17 mouse cellular contexts compared by ENCODE assay signal in genomic region chr16:10725156-10725555, GRCm38 (mm10).
DNase-seq lines count a peak whose midpoint lies in the region; ATAC-seq and TF ChIP-seq lines count a peak whose summit lies in the region.
"Had no signal": no experiment of that assay in that cellular context is flagged by ENCODE, and none has a peak within 500 bp of the region (broad histone marks: within the 10 kb centered on the region; RNA-seq: fewer than 3 reads in every experiment).

No protein-coding gene starts in this region.

- H3K4me2 ChIP-seq in intestine, postnatal 0 days (replicated peaks; ENCODE audit: low read depth), result no peak overlapping the region
- H3K4me2 ChIP-seq in intestine, embryonic 16.5 days (ENCODE audit: low read depth, low read length), result no peak overlapping the region
- H3K4me2 ChIP-seq in stomach, postnatal 0 days (replicated peaks; ENCODE audit: low read depth), result no peak overlapping the region
- H3K4me2 ChIP-seq: embryonic facial prominence, embryonic 12.5 days; heart, embryonic 13.5 days; hindbrain, embryonic 15.5 days; limb, embryonic 15.5 days had no signal

- 64% methylated on average over 2 of the region's 2 CpGs for WGBS in intestine, postnatal 0 days
- 74% methylated on average over 2 of the region's 2 CpGs for WGBS in intestine, embryonic 16.5 days
- WGBS in stomach, postnatal 0 days, result 64% methylated on average over 2 of the region's 2 CpGs

- TF ChIP-seq POLR2A in brain, embryonic 14.5 days (IDR thresholded peaks at IDR 0.05; ENCODE audit: borderline replicate concordance, extremely low read depth, insufficient read depth, insufficient read length, poor library complexity, severe bottlenecking), result no peak

- no peaks in the 10 kb centered on the region for H3K36me3 ChIP-seq in intestine, postnatal 0 days (ENCODE audit: control insufficient read depth, insufficient read depth)
- no peaks in the 10 kb centered on the region for H3K36me3 ChIP-seq in intestine, embryonic 16.5 days (ENCODE audit: control insufficient read depth, insufficient read depth, low read length)
- no peaks in the 10 kb centered on the region for H3K36me3 ChIP-seq in stomach, postnatal 0 days (ENCODE audit: control insufficient read depth, insufficient read depth, low read length)
- H3K36me3 ChIP-seq: embryonic facial prominence, embryonic 12.5 days; forebrain, embryonic 10.5 days; heart, embryonic 13.5 days; hindbrain, embryonic 15.5 days; limb, embryonic 15.5 days had no signal

- no peak overlapping the region for H3K4me3 ChIP-seq in intestine, postnatal 0 days (ENCODE audit: low read depth, low read length)
- H3K4me3 ChIP-seq in intestine, embryonic 16.5 days (ENCODE audit: low read length), result no peak overlapping the region
- H3K4me3 ChIP-seq in stomach, postnatal 0 days (ENCODE audit: low read depth, low read length), result no peak overlapping the region
- H3K4me3 ChIP-seq: embryonic facial prominence, embryonic 12.5 days; forebrain, embryonic 10.5 days; heart, embryonic 13.5 days; hindbrain, embryonic 15.5 days; limb, embryonic 15.5 days had no signal

- H3K27ac ChIP-seq in intestine, postnatal 0 days (ENCODE audit: low read depth, low read length), result no peak overlapping the region
- H3K27ac ChIP-seq in intestine, embryonic 16.5 days (ENCODE audit: low read length), result no peak overlapping the region
- H3K27ac ChIP-seq in stomach, postnatal 0 days (replicated peaks), result no peak overlapping the region
- H3K27ac ChIP-seq: embryonic facial prominence, embryonic 12.5 days; forebrain, embryonic 10.5 days; heart, embryonic 13.5 days; hindbrain, embryonic 15.5 days; limb, embryonic 15.5 days had no signal

- TF ChIP-seq EP300 in stomach, postnatal 0 days (optimal IDR thresholded peaks at IDR 0.05), result no peak

- no peak overlapping the region for H3K9ac ChIP-seq in intestine, postnatal 0 days (ENCODE audit: low read depth, low read length)
- H3K9ac ChIP-seq in intestine, embryonic 16.5 days (ENCODE audit: low read depth, low read length), result no peak overlapping the region
- H3K9ac ChIP-seq in stomach, postnatal 0 days (ENCODE audit: low read length), result no peak overlapping the region
- H3K9ac ChIP-seq: embryonic facial prominence, embryonic 12.5 days; heart, embryonic 13.5 days; hindbrain, embryonic 15.5 days; limb, embryonic 15.5 days had no signal

- TF ChIP-seq CTCF in intestine, postnatal 0 days (IDR thresholded peaks at IDR 0.05; ENCODE audit: low read depth), result peak; percentile 62
- peak; percentile 32; the same call in 1 of the 2 replicates for TF ChIP-seq CTCF in brain, embryonic 14.5 days (IDR thresholded peaks at IDR 0.05; ENCODE audit: borderline replicate concordance, extremely low read depth, insufficient read depth, insufficient read length)
- TF ChIP-seq CTCF in stomach, postnatal 0 days (IDR thresholded peaks at IDR 0.05; ENCODE audit: low read depth), result peak; percentile 59

- ATAC-seq in intestine, postnatal 0 days, result no peak
- ATAC-seq in intestine, embryonic 16.5 days, result no peak
- no peak for ATAC-seq in stomach, postnatal 0 days (ENCODE audit: low FRiP score, low TSS enrichment)

- no peaks in the 10 kb centered on the region for H3K9me3 ChIP-seq in intestine, postnatal 0 days (ENCODE audit: control insufficient read depth)
- no peaks in the 10 kb centered on the region for H3K9me3 ChIP-seq in intestine, embryonic 16.5 days (ENCODE audit: control insufficient read depth, low read length)
- no peaks in the 10 kb centered on the region for H3K9me3 ChIP-seq in stomach, postnatal 0 days (ENCODE audit: control insufficient read depth, low read length)
- H3K9me3 ChIP-seq: embryonic facial prominence, embryonic 12.5 days; forebrain, embryonic 10.5 days; heart, embryonic 13.5 days; hindbrain, embryonic 15.5 days; limb, embryonic 15.5 days had no signal

- H3K4me1 ChIP-seq in intestine, postnatal 0 days (replicated peaks; ENCODE audit: control insufficient read depth, insufficient read depth, low read length), result no peaks in the 10 kb centered on the region
- no peaks in the 10 kb centered on the region for H3K4me1 ChIP-seq in intestine, embryonic 16.5 days (ENCODE audit: control insufficient read depth, insufficient read depth, low read length)
- no peaks in the 10 kb centered on the region for H3K4me1 ChIP-seq in stomach, postnatal 0 days (replicated peaks; ENCODE audit: control insufficient read depth, insufficient read depth)
- H3K4me1 ChIP-seq: embryonic facial prominence, embryonic 12.5 days; limb, embryonic 15.5 days had no signal

- H3K27me3 ChIP-seq in intestine, postnatal 0 days (replicated peaks; ENCODE audit: control insufficient read depth, insufficient read depth, low read length), result no peaks in the 10 kb centered on the region
- no peaks in the 10 kb centered on the region for H3K27me3 ChIP-seq in intestine, embryonic 16.5 days (replicated peaks; ENCODE audit: control insufficient read depth, insufficient read depth, low read length)
- H3K27me3 ChIP-seq in stomach, postnatal 0 days (ENCODE audit: control insufficient read depth, insufficient read depth, low read length), result no peaks in the 10 kb centered on the region
- H3K27me3 ChIP-seq: embryonic facial prominence, embryonic 12.5 days; heart, embryonic 13.5 days; hindbrain, embryonic 15.5 days; limb, embryonic 15.5 days had no signal

- peak; percentile 36 for DNase-seq in thymus, postnatal 4 days
- DNase-seq in thymus, postnatal 25 days, result no peak
- no peak for DNase-seq in brain, embryonic 14.5 days (ENCODE audit: low read depth)
- no peak for DNase-seq in stomach, postnatal 0 days (ENCODE audit: low spot score)
- no peak for DNase-seq in cerebellum, adult 8-10 months
- no peak for DNase-seq in cerebellum, adult 11-12 months
- DNase-seq: cerebellum, postnatal 14 days; gastrocnemius, postnatal 14 days; kidney, postnatal 14 days; lung, postnatal 36 days had no signal
